Mouse (Mus musculus) C2C12 (cell line): ENCODE measurements at regions not wholly inside any gene's neighbourhood (a gene's known extent, or its start where the extent isn't known, plus 50 kb on each side); places are given as distances from the start of the nearest gene placed in this dataset.

Experiments used
- H3K27me3 ChIP-seq: one replicate; pipeline ENCODE4 v1.6.1; 2011; ENCODE audit not compliant: control insufficient read depth, insufficient read depth, insufficient read length
- H3K36me3 ChIP-seq: one replicate; pipeline ENCODE4 v1.6.1; 2011; ENCODE audit not compliant: control insufficient read depth, insufficient read depth
- H3K4me3 ChIP-seq: one replicate; pipeline ENCODE4 v1.5.1; 2011; ENCODE audit warnings: mild to moderate bottlenecking, control low read depth; ENCODE audit not compliant: poor library complexity, insufficient read depth, severe bottlenecking
- H3K79me2 ChIP-seq: one replicate; pipeline ENCODE4 v1.6.1; 2011; ENCODE audit not compliant: control insufficient read depth, insufficient read depth
- H3K79me3 ChIP-seq: one replicate; pipeline ENCODE4 v1.6.1; 2011; ENCODE audit warnings: low read depth, control low read depth
- H3ac ChIP-seq: one replicate; pipeline ENCODE3; 2011; ENCODE audit warnings: low read depth; ENCODE audit not compliant: control insufficient read depth, insufficient read length
- CEBPB ChIP-seq: IDR thresholded peaks from one replicate; pipeline ENCODE4 v1.6.1; 2011; ENCODE audit warnings: low read depth, mild to moderate bottlenecking, control low read depth, moderate library complexity
- CTCF ChIP-seq: IDR thresholded peaks from one replicate; pipeline ENCODE4 v1.5.1; 2011; ENCODE audit not compliant: control insufficient read depth, insufficient read depth, insufficient read length
- FOSL1 ChIP-seq: IDR thresholded peaks from one replicate; pipeline ENCODE4 v1.8.0; 2011; ENCODE audit warnings: mild to moderate bottlenecking, low read length; ENCODE audit not compliant: poor library complexity, insufficient read depth, severe bottlenecking
- MAX ChIP-seq: IDR thresholded peaks from one replicate; pipeline ENCODE4 v1.6.1; 2011; ENCODE audit warnings: mild to moderate bottlenecking, control low read depth
- MYOD1 ChIP-seq: IDR thresholded peaks from one replicate; pipeline ENCODE4 v1.6.1; 2011; ENCODE audit warnings: low read depth; ENCODE audit not compliant: control insufficient read depth, insufficient read length
- MYOG ChIP-seq: IDR thresholded peaks from one replicate; pipeline ENCODE4 v1.6.1; 2011; ENCODE audit not compliant: control insufficient read depth, insufficient read length; ENCODE audit errors: extremely low read depth
- USF1 ChIP-seq: IDR thresholded peaks from one replicate; pipeline ENCODE4 v1.6.1; 2011; ENCODE audit warnings: low read depth, mild to moderate bottlenecking, control low read depth, moderate library complexity

DNA sequence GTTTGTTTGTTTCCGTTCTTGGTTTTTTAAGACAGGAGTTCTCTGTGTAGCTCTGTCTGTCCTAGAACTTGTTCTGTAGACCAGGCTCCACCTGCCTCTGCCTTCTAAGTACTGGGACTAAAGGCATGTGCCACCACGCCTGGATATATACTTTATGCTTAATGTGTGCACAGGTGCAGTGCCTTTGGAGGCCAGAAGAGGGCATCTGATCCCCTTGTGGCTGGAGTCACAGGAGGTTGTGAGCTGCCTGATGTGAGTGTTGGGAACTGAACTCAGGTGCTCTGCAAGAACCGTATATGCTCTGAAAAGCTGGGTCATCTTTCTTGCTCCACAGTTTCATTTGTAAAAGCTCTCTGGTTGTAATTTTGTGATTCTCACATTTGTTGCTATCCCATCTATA lies 100.7 kb downstream of the 9530068E07Rik start:
- H3ac ChIP-seq = no peak overlapping the region

DNA sequence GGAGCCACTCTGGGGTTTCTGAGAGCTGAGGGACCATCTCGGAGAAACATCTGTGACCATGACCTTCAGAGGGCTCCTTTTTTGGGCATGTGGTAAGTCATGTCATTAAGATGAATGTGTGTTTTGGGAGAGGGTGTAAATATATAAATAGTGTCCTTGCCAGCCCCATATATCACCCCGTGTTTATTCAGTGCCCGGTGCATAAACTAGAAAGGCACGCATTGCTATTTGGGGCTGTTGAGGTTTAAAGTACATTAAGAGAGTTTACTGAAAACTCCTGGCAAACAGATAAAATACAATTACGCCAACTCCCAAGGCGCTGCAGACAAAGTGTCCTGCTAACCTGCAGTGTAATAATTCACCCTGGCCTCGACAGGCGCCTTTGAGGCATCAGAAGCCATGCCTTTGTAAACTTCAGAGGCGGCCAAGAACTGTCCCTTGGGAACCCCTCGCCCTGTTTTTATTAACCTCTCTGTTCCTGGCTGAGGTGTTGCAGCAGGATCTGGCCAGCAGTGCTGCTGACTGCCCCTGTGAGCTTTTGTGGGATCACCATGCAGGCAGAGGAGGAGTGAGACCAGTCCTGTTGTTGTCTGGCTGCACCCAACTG lies 106.6 kb downstream of the 9530068E07Rik start:
- Histone ChIP-seq H3ac (no peak overlapping the region), H3K79me2 (no peaks in the 10 kb centered on the region), H3K27me3 (peaks cover 16% of the 10 kb centered on the region), H3K36me3 (no peaks in the 10 kb centered on the region), H3K4me3 (no peak overlapping the region), H3K79me3 (no peaks in the 10 kb centered on the region)
- no peak for TF ChIP-seq CTCF

More for the DNA sequence above, 100.7 kb downstream of the 9530068E07Rik start:
- peaks cover 13% of the 10 kb centered on the region for H3K27me3 ChIP-seq
- no peak overlapping the region for H3K4me3 ChIP-seq
- H3K36me3 ChIP-seq = no peaks in the 10 kb centered on the region
- H3K79me2 ChIP-seq = no peaks in the 10 kb centered on the region
- no peaks in the 10 kb centered on the region for H3K79me3 ChIP-seq
- no peak for TF ChIP-seq MAX
- TF ChIP-seq USF1 = no peak
- no peak for TF ChIP-seq MYOG
- TF ChIP-seq FOSL1 = no peak
- TF ChIP-seq CEBPB = no peak
- no peak for TF ChIP-seq MYOD1
- TF ChIP-seq CTCF = no peak

DNA sequence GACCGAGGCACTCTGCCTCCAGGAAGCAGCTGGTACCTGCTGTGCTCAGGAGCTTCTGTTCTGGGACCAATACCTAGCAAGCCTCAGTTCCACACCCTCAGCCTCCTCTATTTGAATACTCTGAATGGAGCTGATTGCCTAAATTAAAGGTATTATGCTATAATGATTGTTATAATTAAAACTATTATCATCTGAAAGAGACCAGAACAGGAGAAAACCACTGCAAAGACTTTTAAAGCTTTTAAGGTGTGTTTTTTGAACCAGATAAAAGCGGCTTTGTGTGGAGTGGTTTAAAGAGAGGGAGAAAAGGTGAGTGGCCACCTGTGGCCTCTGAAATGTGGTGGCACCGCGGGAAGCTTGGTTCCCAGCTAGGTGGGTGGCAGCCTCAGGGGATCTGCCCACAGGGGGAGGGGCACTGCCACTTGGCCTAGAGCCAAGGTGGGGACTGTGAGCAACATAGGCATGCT lies 115.6 kb downstream of the 9530068E07Rik start:
- Histone ChIP-seq H3K4me3 (no peak overlapping the region), H3K79me2 (no peaks in the 10 kb centered on the region)
- no peak for TF ChIP-seq CEBPB
- no peak for TF ChIP-seq USF1
- no peak for TF ChIP-seq CTCF
- no peak for TF ChIP-seq MAX
- no peak for TF ChIP-seq MYOD1
- no peak for TF ChIP-seq FOSL1
- TF ChIP-seq MYOG = no peak

DNA sequence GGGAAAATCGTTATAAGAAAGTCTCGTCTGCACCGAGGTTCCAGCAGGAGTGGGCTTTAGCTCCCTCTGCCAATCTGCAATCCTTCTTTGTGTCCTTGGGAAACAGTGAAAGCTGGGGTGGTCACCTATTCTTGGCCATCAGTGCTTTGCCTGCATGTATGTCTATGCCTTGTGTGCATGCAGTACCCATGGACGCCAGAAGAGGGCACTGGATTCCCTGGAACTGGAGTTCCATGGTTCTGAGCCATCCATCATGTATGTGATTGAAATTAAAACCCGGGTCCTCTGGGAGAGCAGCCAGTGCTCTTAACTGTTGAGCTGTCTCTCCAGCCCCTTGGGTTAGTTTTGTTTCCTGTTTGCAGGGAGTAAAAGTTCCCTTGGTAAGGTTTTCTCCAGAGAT lies 121.1 kb downstream of the 9530068E07Rik start:
- Histone ChIP-seq H3ac (no peak overlapping the region), H3K4me3 (no peak overlapping the region), H3K79me2 (no peaks in the 10 kb centered on the region), H3K36me3 (no peaks in the 10 kb centered on the region), H3K27me3 (peaks cover 3% of the 10 kb centered on the region), H3K79me3 (no peaks in the 10 kb centered on the region)
- TF ChIP-seq MYOD1 (no peak), MYOG (no peak), CTCF (peak; percentile 2)

More for the DNA sequence above, 115.6 kb downstream of the 9530068E07Rik start:
- Histone ChIP-seq H3K27me3 (no peaks in the 10 kb centered on the region), H3ac (no peak overlapping the region), H3K79me3 (no peaks in the 10 kb centered on the region), H3K36me3 (no peaks in the 10 kb centered on the region)

DNA sequence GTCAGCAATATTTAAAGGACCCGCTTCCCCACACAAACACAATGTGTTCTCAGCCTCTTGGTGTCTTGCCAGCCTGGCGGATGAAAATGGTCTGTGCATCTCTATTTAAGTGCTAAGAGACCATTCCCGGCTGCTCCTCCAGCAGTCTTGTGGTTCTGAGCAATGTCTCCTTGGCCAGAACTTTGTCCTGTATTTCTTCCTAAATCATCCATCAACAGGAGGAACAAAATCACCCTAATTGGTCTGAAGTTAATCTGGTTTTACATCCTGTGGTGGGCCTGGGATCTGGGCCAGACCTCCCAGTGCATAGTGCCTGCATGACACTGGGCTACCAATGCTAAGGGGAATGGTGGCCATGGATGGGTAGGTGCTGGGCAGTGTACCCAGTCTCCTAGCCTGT lies 123.6 kb downstream of the 9530068E07Rik start:
- Histone ChIP-seq H3K79me3 (no peaks in the 10 kb centered on the region), H3K27me3 (peaks cover 7% of the 10 kb centered on the region), H3K79me2 (no peaks in the 10 kb centered on the region), H3K36me3 (no peaks in the 10 kb centered on the region), H3ac (no peak overlapping the region), H3K4me3 (no peak overlapping the region)
- no peak for TF ChIP-seq CTCF
- no peak for TF ChIP-seq USF1
- TF ChIP-seq FOSL1 = no peak
- TF ChIP-seq MYOG = no peak
- TF ChIP-seq MAX = no peak
- TF ChIP-seq MYOD1 = no peak

DNA sequence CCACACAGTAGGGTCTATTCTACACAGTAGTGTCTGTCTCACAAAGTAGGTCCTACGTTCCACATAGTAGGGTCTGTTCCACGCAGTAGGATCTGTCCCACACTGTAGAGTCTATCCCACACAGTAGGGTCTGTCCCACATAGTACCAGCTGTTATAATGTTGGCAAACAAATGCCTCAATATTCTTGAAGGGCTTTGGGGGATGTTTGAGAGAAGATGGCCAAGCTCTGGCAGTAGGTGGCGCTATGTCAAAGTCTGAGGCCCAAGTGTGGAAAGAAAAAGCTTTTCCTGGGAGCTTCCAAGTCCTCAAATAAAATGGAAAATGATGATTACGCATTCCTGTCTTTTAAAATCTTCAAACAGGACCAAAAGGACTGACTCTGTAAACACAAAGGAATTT lies 125.7 kb downstream of the 9530068E07Rik start:
- Histone ChIP-seq H3K79me2 (no peaks in the 10 kb centered on the region), H3K79me3 (no peaks in the 10 kb centered on the region), H3K27me3 (peaks cover 16% of the 10 kb centered on the region), H3ac (no peak overlapping the region), H3K36me3 (no peaks in the 10 kb centered on the region), H3K4me3 (no peak overlapping the region)
- TF ChIP-seq CEBPB (no peak), MYOG (no peak), CTCF (no peak), USF1 (no peak), MYOD1 (no peak), MAX (no peak), FOSL1 (no peak)
